Mouse (Mus musculus) kidney, postnatal 0 days (tissue): Measurements from ENCODE around the gene Fgr. TPM values are rescaled to one million over a fixed set of nuclear protein-coding genes. Genes with fewer than 3 reads are reported as not detected.

Source experiments
- ATAC-seq: fragments of 200-750 bp; cut with Nextera tagmentation; replicated peaks from 2 replicates; pipeline ENCODE4 v1.8.0; 2017; ENCODE audit warnings: low read depth, moderate number of reproducible peaks, moderate TSS enrichment, moderate library complexity; ENCODE audit not compliant: low FRiP score
- DNase-seq: peaks from one replicate; pipeline ENCODE4 v3.0.0-alpha.2; 2016; ENCODE audit warnings: low spot score
- H3K27ac ChIP-seq: fragments of 300-500 bp; sonication (generic); 2 replicates; pipeline ENCODE4 v1.5.1; 2014; ENCODE audit warnings: mild to moderate bottlenecking
- H3K27me3 ChIP-seq: fragments of 300-500 bp; sonication (generic); 2 replicates; pipeline ENCODE4 v1.6.1; 2014; ENCODE audit warnings: low read length, mixed read lengths; ENCODE audit not compliant: insufficient read depth
- H3K36me3 ChIP-seq: fragments of 300-500 bp; sonication (generic); 2 replicates; pipeline ENCODE4 v1.6.1; 2014; ENCODE audit warnings: low read length, mixed read lengths; ENCODE audit not compliant: insufficient read depth
- H3K4me1 ChIP-seq: fragments of 300-500 bp; sonication (generic); replicated peaks from 2 replicates; pipeline ENCODE4 v1.6.1; 2014; ENCODE audit warnings: antibody characterized with exemption, low read length, mixed read lengths; ENCODE audit not compliant: insufficient read depth
- H3K4me2 ChIP-seq: fragments of 300-500 bp; sonication (generic); 2 replicates; pipeline ENCODE4 v1.6.1; 2014; ENCODE audit warnings: mild to moderate bottlenecking, low read length, moderate library complexity, mixed read lengths
- H3K4me3 ChIP-seq: fragments of 300-500 bp; sonication (generic); replicated peaks from 2 replicates; pipeline ENCODE4 v1.5.1; 2014; ENCODE audit warnings: low read depth, low read length
- H3K9ac ChIP-seq: fragments of 300-500 bp; sonication (generic); 2 replicates; pipeline ENCODE4 v1.6.1; 2014; ENCODE audit warnings: low read depth, low read length
- H3K9me3 ChIP-seq: fragments of 300-500 bp; sonication (generic); replicated peaks from 2 replicates; pipeline ENCODE4 v1.6.1; 2016; ENCODE audit warnings: low read length, inconsistent platforms, mixed read lengths
- CTCF ChIP-seq: IDR thresholded peaks from 2 replicates; pipeline ENCODE4 v1.5.1; 2016; ENCODE audit warnings: antibody characterized with exemption, low read depth, mild to moderate bottlenecking, moderate library complexity
- WGBS: fragments of 180-500 bp; shearing (Covaris S2); extraction: QIAGEN DNeasy Blood & Tissue Kit; methylation state at CpG from one replicate; pipeline ENCODE4 v1.1.7; 2014; 5-methylcytosine and 5-hydroxymethylcytosine counted together
- polyA plus RNA-seq: library from polyadenylated mRNA; unstranded; fragments of >200 nt; fragmentation: Nextera tagmentation; extraction: Ambion mirVana; gene quantifications from 2 replicates; pipeline ENCODE4 v1.2.1, GENCODE M21; 2015

Gene Fgr
- polyA plus RNA-seq, 1 experiment from 2014 or later, result 0.51 TPM

DNA sequence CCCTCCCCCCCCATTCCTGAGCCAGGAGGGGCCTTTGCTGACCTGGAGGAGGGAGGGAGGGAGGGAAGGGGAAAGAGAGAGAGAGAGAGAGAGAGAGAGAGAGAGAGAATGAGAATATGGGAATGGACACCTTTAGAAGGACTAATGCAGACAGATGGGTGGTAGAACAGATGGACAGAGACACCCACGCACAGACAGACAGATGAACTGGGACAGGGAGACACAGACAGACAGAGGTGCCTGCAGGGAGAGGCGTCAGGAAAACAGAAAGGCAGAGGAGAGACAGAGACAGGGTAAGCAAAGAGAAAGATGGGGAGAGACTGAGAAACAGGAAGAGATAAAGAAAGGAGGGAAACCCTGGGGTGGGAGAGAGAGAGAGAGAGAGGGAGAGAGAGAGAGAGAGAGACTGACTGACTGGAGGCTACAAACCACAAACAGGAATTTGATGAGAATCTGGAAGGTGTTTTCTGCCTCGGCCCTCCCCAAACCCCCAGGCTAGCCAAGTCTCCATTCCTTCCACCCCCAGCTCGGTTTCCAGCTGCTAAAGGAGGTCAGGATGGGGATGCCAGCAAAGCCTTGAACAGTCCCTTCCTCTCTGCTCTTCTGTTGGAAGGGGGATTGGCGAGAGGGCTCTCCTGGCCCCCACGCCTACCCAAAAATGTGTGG is 43.8 kb downstream of the Fgr start:
- TF ChIP-seq CTCF, result no peak
- H3K9ac ChIP-seq, result 0 out of 2 replicates have a peak overlapping the region, but pooled peaks have one; percentile 9
- H3K4me3 ChIP-seq, result no peak overlapping the region
- H3K27me3 ChIP-seq, result no peaks in the 10 kb centered on the region
- H3K4me2 ChIP-seq, result no peak overlapping the region
- peaks cover 4% of the 10 kb centered on the region; the same call in 1 of the 2 replicates for H3K36me3 ChIP-seq
- 49% methylated on average over 6 of the region's 6 CpGs for WGBS
- no peaks in the 10 kb centered on the region for H3K9me3 ChIP-seq
- DNase-seq (no peak), ATAC-seq (no peak)
- H3K4me1 ChIP-seq, result peaks cover 73% of the 10 kb centered on the region
- no peak overlapping the region for H3K27ac ChIP-seq

GRCm38 (mm10) chr4:133018263-133018798 is 44.4 kb downstream of the Fgr start:
- Histone ChIP-seq H3K4me1 (peaks cover 74% of the 10 kb centered on the region), H3K9ac (no peak overlapping the region), H3K9me3 (no peaks in the 10 kb centered on the region), H3K27me3 (no peaks in the 10 kb centered on the region), H3K36me3 (peaks cover 4% of the 10 kb centered on the region; the same call in 1 of the 2 replicates), H3K27ac (no peak overlapping the region), H3K4me3 (no peak overlapping the region), H3K4me2 (no peak overlapping the region)
- WGBS, result 72% methylated on average over 3 of the region's 3 CpGs
- DNase-seq (no peak), ATAC-seq (no peak)
- TF ChIP-seq CTCF, result no peak

DNA sequence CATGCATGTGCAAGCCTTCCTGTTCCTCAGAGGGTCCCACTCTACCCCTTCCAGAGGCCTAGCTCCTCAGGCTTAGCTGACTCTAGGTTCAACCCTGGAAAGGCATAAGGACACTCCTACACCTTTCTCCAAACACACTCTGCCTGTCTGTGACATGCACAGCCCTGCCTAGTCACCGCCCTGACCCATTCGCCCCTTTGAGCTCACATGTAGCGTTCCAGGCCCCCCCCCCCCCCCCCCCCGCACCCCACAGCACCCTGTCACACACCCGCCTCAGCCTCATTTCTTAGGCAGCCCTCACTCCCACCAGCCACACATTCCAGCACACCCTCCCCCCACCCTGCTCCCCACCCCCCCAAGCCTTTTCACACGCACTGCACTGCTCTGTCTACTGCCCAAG is 46.8 kb downstream of the Fgr start:
- 23% methylated on average over 5 of the region's 6 CpGs for WGBS
- no peak for TF ChIP-seq CTCF
- H3K4me3 ChIP-seq, result no peak overlapping the region
- H3K4me1 ChIP-seq, result peaks cover 76% of the 10 kb centered on the region
- DNase-seq (no peak), ATAC-seq (0 out of 2 replicates have a peak, but pooled peaks have one; percentile 4)
- no peak overlapping the region for H3K9ac ChIP-seq
- peaks cover 4% of the 10 kb centered on the region; the same call in 1 of the 2 replicates for H3K36me3 ChIP-seq
- 0 out of 2 replicates have a peak overlapping the region, but pooled peaks have one; percentile 37 for H3K4me2 ChIP-seq
- no peaks in the 10 kb centered on the region for H3K27me3 ChIP-seq
- H3K27ac ChIP-seq, result peak overlapping the region; percentile 70
- no peaks in the 10 kb centered on the region for H3K9me3 ChIP-seq

DNA sequence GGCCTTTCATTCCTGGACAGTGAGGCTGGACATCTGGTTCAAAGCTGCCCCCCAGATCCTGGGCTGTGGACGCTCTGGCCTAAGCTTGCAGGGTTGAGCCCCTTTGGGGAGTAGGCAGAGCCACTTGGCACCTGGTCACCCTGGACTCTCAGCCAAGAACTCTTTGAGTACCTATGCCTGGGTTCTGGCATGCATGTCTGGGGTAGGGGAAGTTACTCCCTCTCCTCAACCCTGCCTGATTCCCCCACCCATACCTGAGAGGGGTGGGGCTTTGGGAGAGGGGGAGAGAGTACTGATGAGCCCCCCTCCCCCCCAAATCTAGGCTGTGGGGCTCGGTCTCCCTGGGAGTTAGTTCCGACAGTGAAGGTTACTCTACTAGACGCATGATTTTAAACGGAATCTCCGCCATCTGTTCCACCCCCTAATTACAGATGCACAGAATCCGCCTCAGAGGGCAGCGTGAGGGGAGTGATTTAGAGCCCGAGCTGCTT is 47.3 kb downstream of the Fgr start:
- Histone ChIP-seq H3K9ac (peak overlapping the region; percentile 20; the same call in 1 of the 2 replicates), H3K4me1 (peaks cover 71% of the 10 kb centered on the region), H3K36me3 (peaks cover 7% of the 10 kb centered on the region), H3K4me2 (peak overlapping the region; percentile 37), H3K27ac (peak overlapping the region; percentile 70), H3K4me3 (no peak overlapping the region), H3K27me3 (no peaks in the 10 kb centered on the region), H3K9me3 (no peaks in the 10 kb centered on the region)
- 9% methylated on average over 9 of the region's 9 CpGs for WGBS
- no peak for TF ChIP-seq CTCF
- ATAC-seq, result 0 out of 2 replicates have a peak, but pooled peaks have one; percentile 1
- DNase-seq, result no peak

GRCm38 (mm10) chr4:133022217-133022616 is 48.3 kb downstream of the Fgr start:
- H3K4me1 ChIP-seq, result peaks cover 65% of the 10 kb centered on the region
- peak overlapping the region; percentile 9; the same call in 1 of the 2 replicates for H3K9ac ChIP-seq
- no peak for DNase-seq
- no peaks in the 10 kb centered on the region for H3K9me3 ChIP-seq
- H3K27me3 ChIP-seq, result no peaks in the 10 kb centered on the region
- H3K4me2 ChIP-seq, result peak overlapping the region; percentile 37
- peak overlapping the region; percentile 57; the same call in 1 of the 2 replicates for H3K27ac ChIP-seq
- peaks cover 9% of the 10 kb centered on the region for H3K36me3 ChIP-seq
- TF ChIP-seq CTCF, result no peak
- no peak overlapping the region for H3K4me3 ChIP-seq
- 33% methylated on average over 14 of the region's 14 CpGs for WGBS
- ATAC-seq, result 0 out of 2 replicates have a peak, but pooled peaks have one; percentile 2

- H3K4me3 ChIP-seq, result no peak overlapping the region
- peak overlapping the region; percentile 13; the same call in 1 of the 2 replicates for H3K27ac ChIP-seq
- no peak for TF ChIP-seq CTCF
- 63% methylated on average over 14 of the region's 14 CpGs for WGBS
- ATAC-seq (no peak), DNase-seq (no peak)
- H3K4me1 ChIP-seq, result peaks cover 60% of the 10 kb centered on the region
- no peaks in the 10 kb centered on the region for H3K27me3 ChIP-seq
- H3K9me3 ChIP-seq, result no peaks in the 10 kb centered on the region
- 0 out of 2 replicates have a peak overlapping the region, but pooled peaks have one; percentile 37 for H3K4me2 ChIP-seq
- H3K9ac ChIP-seq, result no peak overlapping the region
- H3K36me3 ChIP-seq, result peaks cover 9% of the 10 kb centered on the region
Measured at GRCm38 (mm10) chr4:133022954-133023635, 49.2 kb downstream of the Fgr start.
